27 mouse cellular contexts compared by ENCODE assay signal in the genomic region with DNA sequence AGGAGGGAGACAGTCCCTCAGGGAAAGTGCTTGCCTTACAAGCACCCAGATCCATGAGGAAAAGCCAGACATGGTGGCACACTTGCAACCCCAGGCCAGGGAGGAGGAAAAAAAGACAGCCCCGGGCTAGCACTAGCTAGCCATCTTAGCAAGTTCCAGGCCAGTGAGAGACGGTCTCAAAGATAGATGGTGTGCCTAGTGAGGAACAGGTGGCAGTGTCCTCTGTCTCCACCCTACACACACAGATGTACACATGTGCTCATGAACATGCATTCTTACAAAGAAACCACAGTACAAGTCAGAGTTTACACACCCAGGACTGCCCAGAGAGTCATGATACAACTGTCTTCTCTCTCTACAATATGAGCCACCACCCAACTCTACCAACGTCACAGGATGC.
DNase-seq lines count a peak whose midpoint lies in the region; ATAC-seq and TF ChIP-seq lines count a peak whose summit lies in the region.
"Had no signal": no experiment of that assay in that cellular context is flagged by ENCODE, and none has a peak within 500 bp of the region (broad histone marks: within the 10 kb centered on the region; RNA-seq: fewer than 3 reads in every experiment).

No protein-coding gene starts in this region.

- H3K9me3 ChIP-seq in embryonic facial prominence, embryonic 13.5 days: no peaks in the 10 kb centered on the region
- H3K9me3 ChIP-seq in embryonic facial prominence, embryonic 10.5 days: no peaks in the 10 kb centered on the region
- H3K9me3 ChIP-seq in limb, embryonic 10.5 days (replicated peaks): no peaks in the 10 kb centered on the region
- H3K9me3 ChIP-seq: embryonic facial prominence, embryonic 12.5 days; embryonic facial prominence, embryonic 15.5 days; forebrain, embryonic 10.5 days; forebrain, embryonic 12.5 days; G1E had no signal

- H3K9ac ChIP-seq in embryonic facial prominence, embryonic 13.5 days: no peak overlapping the region
- H3K9ac ChIP-seq: embryonic facial prominence, embryonic 12.5 days; embryonic facial prominence, embryonic 15.5 days; forebrain, embryonic 12.5 days had no signal

- H3K4me3 ChIP-seq in embryonic facial prominence, embryonic 13.5 days: no peak overlapping the region
- no peak overlapping the region for H3K4me3 ChIP-seq in embryonic facial prominence, embryonic 10.5 days
- no peak overlapping the region for H3K4me3 ChIP-seq in limb, embryonic 10.5 days
- no peak overlapping the region for H3K4me3 ChIP-seq in olfactory bulb, adult 2 months (ENCODE audit: insufficient read depth, low read depth, low read length)
- H3K4me3 ChIP-seq: embryonic facial prominence, embryonic 12.5 days; embryonic facial prominence, embryonic 15.5 days; erythroblast, embryonic 14.5 days; forebrain, embryonic 10.5 days; forebrain, embryonic 12.5 days had no signal

- no peak for DNase-seq in embryonic facial prominence, embryonic 10.5 days (ENCODE audit: low spot score)
- DNase-seq in limb, embryonic 10.5 days (ENCODE audit: low spot score): no peak
- DNase-seq: adrenal gland, adult 8-10 months; adrenal gland, postnatal 14 days; B cell, adult 2 months; cerebellum, adult 11 months; cerebellum, adult 18-20 months; cerebellum, adult 8-10 months; cerebellum, adult 9-11 months; cerebellum, postnatal 14 days; cerebellum, postnatal 36 days; embryo, embryonic 11 days had no signal

- no peak for TF ChIP-seq POLR2A in olfactory bulb, adult 2 months (IDR thresholded peaks at IDR 0.05; ENCODE audit: insufficient read depth, low read depth, low read length)

- TF ChIP-seq CTCF in olfactory bulb, adult 2 months (IDR thresholded peaks at IDR 0.05; ENCODE audit: insufficient read depth, low read depth, low read length): no peak

- H3K4me1 ChIP-seq in embryonic facial prominence, embryonic 13.5 days: peaks cover 44% of the 10 kb centered on the region
- peaks cover 23% of the 10 kb centered on the region for H3K4me1 ChIP-seq in embryonic facial prominence, embryonic 10.5 days
- H3K4me1 ChIP-seq in limb, embryonic 10.5 days: peaks cover 47% of the 10 kb centered on the region
- H3K4me1 ChIP-seq in olfactory bulb, adult 2 months (ENCODE audit: control insufficient read depth, insufficient read depth, low read length): peaks cover 60% of the 10 kb centered on the region

- H3K4me2 ChIP-seq in embryonic facial prominence, embryonic 13.5 days: no peak overlapping the region
- H3K4me2 ChIP-seq: embryonic facial prominence, embryonic 12.5 days; embryonic facial prominence, embryonic 15.5 days; forebrain, embryonic 12.5 days had no signal

- ATAC-seq in embryonic facial prominence, embryonic 13.5 days (ENCODE audit: insufficient number of reproducible peaks, insufficient read depth, low FRiP score, low TSS enrichment, low read depth): no peak
- no peak for ATAC-seq in cerebellum, adult (ENCODE audit: insufficient number of reproducible peaks, low FRiP score, low TSS enrichment)
- ATAC-seq: activated CD4-positive, CD25-positive, alpha-beta regulatory T cell, adult 4 months; CD4-positive, CD25-positive, alpha-beta regulatory T cell, adult 4 months; forebrain, embryonic 14.5 days; forebrain, embryonic 16.5 days; Patski had no signal

- 86% methylated on average over 3 of the region's 3 CpGs for WGBS in embryonic facial prominence, embryonic 13.5 days
- 84% methylated on average over 3 of the region's 3 CpGs for WGBS in embryonic facial prominence, embryonic 10.5 days
- WGBS in limb, embryonic 10.5 days: 90% methylated on average over 3 of the region's 3 CpGs
- 94% methylated on average over 3 of the region's 3 CpGs for WGBS in olfactory bulb, adult 2 months

- H3K27me3 ChIP-seq in embryonic facial prominence, embryonic 13.5 days: no peaks in the 10 kb centered on the region
- H3K27me3 ChIP-seq in embryonic facial prominence, embryonic 10.5 days (replicated peaks; ENCODE audit: low read depth, poor library complexity, severe bottlenecking): no peaks in the 10 kb centered on the region
- H3K27me3 ChIP-seq in limb, embryonic 10.5 days (ENCODE audit: low read depth, poor library complexity, severe bottlenecking): no peaks in the 10 kb centered on the region
- H3K27me3 ChIP-seq: CH12.LX; embryonic facial prominence, embryonic 12.5 days; embryonic facial prominence, embryonic 15.5 days; forebrain, embryonic 12.5 days; Patski had no signal

- 0 out of 2 replicates have a peak overlapping the region, but pooled peaks have one; percentile 71 for H3K27ac ChIP-seq in embryonic facial prominence, embryonic 13.5 days
- H3K27ac ChIP-seq in embryonic facial prominence, embryonic 10.5 days (replicated peaks): no peak overlapping the region
- peak overlapping the region; percentile 46; the same call in 1 of the 2 replicates for H3K27ac ChIP-seq in limb, embryonic 10.5 days
- peak overlapping the region; percentile 57; the same call in 1 of the 2 replicates for H3K27ac ChIP-seq in olfactory bulb, adult 2 months (ENCODE audit: insufficient read depth, low read depth, low read length)
- H3K27ac ChIP-seq: embryonic facial prominence, embryonic 12.5 days; forebrain, embryonic 10.5 days; forebrain, embryonic 12.5 days had no signal

- H3K36me3 ChIP-seq in embryonic facial prominence, embryonic 13.5 days: peaks cover 17% of the 10 kb centered on the region
- peaks cover 31% of the 10 kb centered on the region for H3K36me3 ChIP-seq in embryonic facial prominence, embryonic 10.5 days (replicated peaks)
- peaks cover 21% of the 10 kb centered on the region for H3K36me3 ChIP-seq in limb, embryonic 10.5 days
